Mouse (Mus musculus) brown adipose tissue, adult 24 weeks (tissue): ENCODE data around the gene Fbxo10. TPM values are rescaled to one million over a fixed set of nuclear protein-coding genes. Genes with fewer than 3 reads are reported as not detected.
"Not testable (repeated sequence)": the region's sequence is repeated elsewhere in the genome, so short reads cannot be mapped to it uniquely, and the experiment has no call there.

Experiments
- H3K27ac ChIP-seq: fragments of 200-500 bp; replicated peaks from 2 replicates; pipeline ENCODE4 v1.5.1; 2012; ENCODE audit warnings: low read depth, mild to moderate bottlenecking, low read length
- H3K4me1 ChIP-seq: fragments of 200-500 bp; 2 replicates; pipeline ENCODE4 v1.6.1; 2012; ENCODE audit warnings: low read length, mixed read lengths; ENCODE audit not compliant: control insufficient read depth, insufficient read depth, insufficient read length
- H3K4me3 ChIP-seq: fragments of 200-500 bp; 2 replicates; pipeline ENCODE4 v1.5.1; 2012; ENCODE audit warnings: low read depth, mild to moderate bottlenecking, low read length, moderate library complexity; ENCODE audit not compliant: insufficient read depth
- polyA plus RNA-seq: library from polyadenylated mRNA; stranded (reverse); fragments of >200 nt; gene quantifications from 2 replicates; pipeline ENCODE4 v1.2.4, GENCODE M21; 2012; ENCODE audit not compliant: missing spikeins, insufficient read depth, insufficient read length

Fbxo10 gene
- polyA plus RNA-seq, 1 experiment, result 1.1 TPM

DNA sequence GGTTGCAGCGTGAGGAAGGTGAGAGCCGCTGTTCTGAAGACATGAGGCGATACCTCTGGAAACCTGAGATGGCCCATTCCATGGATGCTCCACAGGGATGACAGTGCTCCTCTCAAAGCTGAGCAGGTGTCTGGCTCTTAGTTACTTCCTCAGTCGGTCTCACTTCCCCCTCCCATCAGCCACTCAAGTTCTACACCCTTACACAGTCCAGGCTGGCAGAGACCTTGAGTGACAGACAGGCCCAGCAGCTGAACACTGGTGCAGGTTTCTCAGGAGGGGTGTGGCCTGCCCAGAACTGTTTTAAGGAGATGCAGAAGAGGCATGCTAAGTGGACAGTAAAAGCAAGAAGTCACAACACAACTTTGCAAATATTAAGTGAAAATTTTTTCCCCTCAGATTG lies 16.7 kb downstream of the Fbxo10 start:
- Histone ChIP-seq H3K27ac (no peak overlapping the region), H3K4me3 (no peak overlapping the region)

DNA sequence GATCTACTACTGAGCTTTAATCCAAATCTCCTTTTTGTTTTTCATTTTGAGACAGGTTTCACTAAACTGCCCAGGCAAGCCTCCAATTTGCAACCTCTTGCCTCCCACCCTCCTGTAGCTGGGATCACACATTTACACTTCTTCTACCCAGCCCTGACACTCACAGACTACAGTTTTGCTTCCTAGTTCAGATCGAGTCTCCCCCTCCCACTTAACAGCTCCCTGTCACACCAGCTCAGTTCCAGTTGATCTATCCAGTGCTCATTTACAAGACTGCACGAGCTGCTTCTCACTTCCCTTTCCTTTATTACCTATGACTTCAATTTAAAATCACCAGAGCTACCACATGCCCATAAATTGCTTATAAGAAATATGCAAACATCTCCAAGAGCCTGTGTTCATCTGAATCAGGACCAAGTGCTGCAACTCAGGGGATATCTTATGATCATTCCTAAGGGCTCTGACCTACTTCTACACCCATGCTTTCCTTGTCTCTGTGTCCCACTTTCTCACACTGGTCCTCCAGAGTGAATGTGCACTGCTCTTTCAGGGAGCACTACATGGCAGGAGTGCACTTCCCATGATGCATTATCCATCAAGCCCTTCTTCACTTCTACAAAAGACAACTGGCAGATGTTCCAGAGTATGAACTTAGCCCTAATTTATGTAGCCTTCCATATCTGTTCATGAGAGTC lies 18.2 kb downstream of the Fbxo10 start:
- H3K4me3 ChIP-seq, result no peak overlapping the region
- H3K27ac ChIP-seq, result no peak overlapping the region
- no peaks in the 10 kb centered on the region for H3K4me1 ChIP-seq

More for the DNA sequence above, 16.7 kb downstream of the Fbxo10 start:
- H3K4me1 ChIP-seq, result no peaks in the 10 kb centered on the region

DNA sequence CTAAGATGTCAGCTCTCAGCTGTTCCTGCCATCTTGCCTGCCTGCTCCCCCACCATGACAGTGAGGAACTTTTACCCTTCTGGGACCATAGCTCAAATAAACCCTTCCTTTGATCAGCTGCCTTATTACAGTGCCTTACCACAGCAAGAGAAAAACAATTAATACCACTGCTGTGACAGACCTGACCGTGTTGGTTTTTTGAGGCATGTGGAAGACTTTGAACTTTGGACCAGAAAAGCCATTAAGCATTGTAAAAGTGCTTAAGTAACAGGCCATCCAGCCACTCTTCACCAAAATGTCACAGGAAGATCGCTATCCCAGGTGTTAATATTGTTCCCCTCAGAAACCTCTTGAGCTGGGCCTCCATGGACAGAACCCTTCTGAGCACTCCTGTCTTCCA lies 19.8 kb downstream of the Fbxo10 start:
- no peaks in the 10 kb centered on the region for H3K4me1 ChIP-seq
- H3K27ac ChIP-seq, result no peak overlapping the region

DNA sequence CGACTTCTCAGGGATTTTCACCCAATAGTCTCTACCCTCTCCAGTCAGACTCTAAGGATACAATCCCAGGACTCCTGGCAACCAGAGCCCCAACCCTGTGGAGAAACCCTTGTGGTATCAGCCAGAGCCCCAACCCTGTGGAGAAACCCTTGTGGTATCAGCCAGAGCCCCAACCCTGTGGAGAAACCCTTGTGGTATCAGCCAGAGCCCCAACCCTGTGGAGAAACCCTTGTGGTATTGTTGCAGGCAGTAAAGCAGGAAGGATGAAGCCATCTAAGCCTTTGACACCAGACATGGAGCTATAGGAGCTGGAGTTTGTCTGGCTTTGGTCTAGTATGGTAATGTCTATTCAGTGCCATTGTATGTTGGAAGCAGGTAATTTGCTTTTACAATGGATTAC lies 20.6 kb downstream of the Fbxo10 start:
- H3K4me1 ChIP-seq, H3K27ac ChIP-seq, H3K4me3 ChIP-seq: not testable (repeated sequence)

More for the DNA sequence above, 19.8 kb downstream of the Fbxo10 start:
- no peak overlapping the region for H3K4me3 ChIP-seq

DNA sequence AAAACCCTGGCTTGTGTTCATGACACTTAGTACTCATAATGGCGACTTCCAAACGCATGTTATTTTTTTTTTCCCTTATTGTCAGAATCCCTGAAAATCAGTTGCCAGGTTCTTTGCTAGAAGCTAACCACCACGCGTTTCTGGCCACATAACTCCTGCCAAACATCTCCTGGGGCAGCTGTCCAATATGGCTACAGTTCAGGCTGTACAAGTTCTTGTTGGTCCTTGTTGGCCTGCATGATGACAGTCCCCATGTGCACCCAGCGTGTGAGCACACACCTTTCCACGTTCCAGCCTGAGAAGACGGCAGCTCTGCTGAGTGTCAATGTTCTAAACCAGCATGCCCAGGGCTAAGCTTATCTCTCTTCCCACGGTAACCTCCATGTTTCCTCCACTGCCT lies 29.0 kb downstream of the Fbxo10 start:
- H3K4me3 ChIP-seq, result no peak overlapping the region
- no peaks in the 10 kb centered on the region for H3K4me1 ChIP-seq
- no peak overlapping the region for H3K27ac ChIP-seq

DNA sequence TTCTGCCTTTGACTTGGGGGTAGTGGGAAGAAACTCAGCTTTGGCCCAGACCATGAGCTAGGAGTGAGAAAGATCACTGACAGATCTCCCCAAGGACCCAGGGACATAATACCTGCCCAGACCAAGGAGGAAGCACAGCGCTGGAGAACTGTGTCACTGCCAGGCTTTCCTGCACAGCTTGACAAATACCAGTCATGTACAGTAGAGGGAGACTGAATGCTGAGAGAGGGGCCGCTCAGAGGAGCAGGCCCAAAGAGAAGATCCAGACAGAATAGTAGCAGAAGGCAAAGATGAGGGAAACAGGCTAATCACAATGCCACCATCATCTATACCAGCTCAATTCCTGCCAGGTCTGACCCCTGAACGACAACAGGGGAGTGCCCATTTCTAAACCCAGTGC lies 29.5 kb downstream of the Fbxo10 start:
- Histone ChIP-seq H3K4me3 (no peak overlapping the region), H3K4me1 (no peaks in the 10 kb centered on the region), H3K27ac (no peak overlapping the region)

DNA sequence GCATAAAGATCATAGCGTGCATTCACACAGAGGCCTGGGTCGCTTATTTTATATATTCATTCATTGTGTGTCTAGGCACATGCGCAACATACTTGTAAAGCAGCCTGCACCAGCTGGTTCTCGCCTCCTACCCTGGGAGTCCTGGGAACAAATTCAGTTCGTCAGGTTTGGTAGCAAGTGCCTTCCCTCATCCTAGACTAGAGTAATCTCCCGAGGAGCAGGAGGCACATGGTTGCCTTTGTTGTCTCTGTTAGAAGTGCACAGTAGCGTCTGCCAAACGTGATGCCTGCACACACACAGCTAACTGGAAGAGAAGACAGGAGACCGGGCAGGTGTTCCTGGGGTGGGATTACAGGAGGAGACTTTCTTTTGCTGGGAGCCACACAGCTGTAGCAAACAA lies 36.4 kb downstream of the Fbxo10 start:
- H3K27ac ChIP-seq, result no peak overlapping the region
- no peak overlapping the region for H3K4me3 ChIP-seq
- H3K4me1 ChIP-seq, result no peaks in the 10 kb centered on the region

DNA sequence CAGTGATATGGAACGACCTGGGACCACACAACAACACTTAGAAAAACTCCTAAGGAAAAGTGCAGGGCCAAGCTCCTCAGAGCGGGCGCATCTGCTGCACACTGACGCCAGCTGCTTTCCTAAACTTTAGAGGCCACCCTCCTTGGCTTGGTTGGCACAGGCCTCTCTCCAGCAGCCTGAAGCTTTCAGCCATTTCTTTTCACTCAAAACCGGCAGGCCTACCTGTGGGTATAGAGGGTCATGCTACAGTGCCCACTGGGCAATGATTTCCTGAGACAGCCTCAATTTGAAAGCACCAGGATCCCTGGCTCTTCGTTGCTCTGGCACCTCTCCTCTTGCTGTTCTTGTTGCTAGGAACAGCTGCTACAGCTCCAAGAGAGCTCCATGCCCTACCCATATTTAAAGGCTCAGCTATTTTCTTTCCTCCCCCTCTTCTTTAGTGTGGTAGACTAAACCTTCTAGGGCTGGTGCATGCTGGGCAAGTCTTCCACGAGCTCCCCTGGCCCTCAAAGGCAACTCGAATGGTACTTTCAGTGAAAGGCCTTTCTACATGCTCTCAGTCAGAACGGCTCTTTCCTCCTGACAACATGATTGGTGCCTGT lies 37.0 kb downstream of the Fbxo10 start:
- Histone ChIP-seq H3K27ac (no peak overlapping the region), H3K4me3 (no peak overlapping the region), H3K4me1 (no peaks in the 10 kb centered on the region)

DNA sequence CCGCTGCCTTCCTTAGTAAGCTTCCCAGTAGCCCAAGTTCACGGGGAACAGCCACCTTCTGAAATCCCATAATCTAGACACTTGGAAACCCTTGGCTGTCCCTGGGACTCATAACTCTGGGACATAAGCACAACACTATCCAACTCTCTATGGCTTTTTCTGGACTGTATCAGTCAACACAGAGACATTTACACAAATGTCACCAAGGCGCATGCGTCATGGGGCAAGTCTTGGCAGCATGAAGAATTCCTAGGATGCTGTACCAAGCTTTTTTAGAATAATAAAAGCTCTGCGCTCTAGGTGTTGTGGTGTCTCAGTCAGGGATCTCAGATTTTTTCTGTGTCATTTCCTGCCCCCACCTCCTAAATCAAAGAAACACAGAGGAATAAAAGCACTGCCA lies 37.7 kb downstream of the Fbxo10 start:
- Histone ChIP-seq H3K4me3 (no peak overlapping the region), H3K27ac (no peak overlapping the region), H3K4me1 (no peaks in the 10 kb centered on the region)

DNA sequence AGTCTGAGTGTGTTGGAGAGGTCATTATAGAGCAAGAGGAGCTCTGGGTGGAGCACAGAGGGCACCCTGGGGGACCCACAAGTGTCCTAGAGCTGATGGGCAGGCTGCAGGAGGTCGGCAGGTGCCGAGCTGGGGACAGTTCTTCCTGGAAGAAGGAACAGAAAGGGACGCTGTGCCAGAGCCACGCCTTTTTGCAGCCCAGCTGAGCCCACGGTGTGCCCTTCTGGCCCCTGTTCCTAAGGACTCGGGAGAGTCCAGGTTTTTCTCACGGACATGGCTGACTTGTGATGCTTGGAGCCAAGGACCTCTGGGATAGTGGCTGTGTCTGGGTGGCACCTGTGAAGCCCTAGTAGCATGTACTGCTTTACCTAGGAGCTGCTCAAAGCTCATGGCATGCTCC lies 43.6 kb downstream of the Fbxo10 start:
- no peak overlapping the region for H3K4me3 ChIP-seq
- H3K27ac ChIP-seq, result no peak overlapping the region
- no peaks in the 10 kb centered on the region for H3K4me1 ChIP-seq

DNA sequence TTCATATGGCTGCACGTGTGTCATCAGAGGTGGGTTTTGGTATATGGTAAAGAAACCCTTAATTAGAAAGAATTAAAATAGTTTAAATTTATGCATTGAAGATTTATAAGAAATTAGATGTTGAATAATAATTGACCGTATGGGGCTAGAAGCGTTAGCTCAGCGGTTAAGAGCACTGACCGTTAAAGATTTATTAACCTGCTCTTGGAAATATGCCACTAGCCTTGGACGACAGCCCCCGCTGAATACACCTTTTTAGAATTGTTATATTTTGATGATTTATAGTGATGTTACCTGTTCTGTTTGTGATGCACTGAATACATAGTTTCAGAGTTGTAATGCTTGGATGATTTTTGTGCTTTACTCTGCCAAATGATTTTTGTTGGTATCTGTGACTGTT lies 44.9 kb downstream of the Fbxo10 start:
- not testable (repeated sequence) for H3K4me1 ChIP-seq, H3K4me3 ChIP-seq, H3K27ac ChIP-seq

DNA sequence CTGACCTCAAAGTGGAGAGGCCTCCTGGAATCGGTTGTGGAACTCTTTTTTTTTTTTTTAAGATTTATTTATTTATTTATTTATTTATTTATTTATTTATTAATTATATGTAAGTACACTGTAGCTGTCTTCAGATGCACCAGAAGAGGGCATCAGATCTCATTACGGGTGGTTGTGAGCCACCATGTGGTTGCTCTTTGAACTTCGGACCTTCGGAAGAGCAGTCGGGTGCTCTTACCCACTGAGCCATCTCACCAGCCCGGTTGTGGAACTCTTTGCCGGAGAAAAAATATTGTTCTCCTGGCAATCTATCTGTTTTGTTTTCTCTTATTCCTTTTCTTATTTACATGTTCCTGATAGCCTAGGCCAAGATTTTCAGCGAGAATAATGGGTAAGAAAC lies 45.5 kb downstream of the Fbxo10 start:
- not testable (repeated sequence) for H3K4me3 ChIP-seq, H3K4me1 ChIP-seq, H3K27ac ChIP-seq

DNA sequence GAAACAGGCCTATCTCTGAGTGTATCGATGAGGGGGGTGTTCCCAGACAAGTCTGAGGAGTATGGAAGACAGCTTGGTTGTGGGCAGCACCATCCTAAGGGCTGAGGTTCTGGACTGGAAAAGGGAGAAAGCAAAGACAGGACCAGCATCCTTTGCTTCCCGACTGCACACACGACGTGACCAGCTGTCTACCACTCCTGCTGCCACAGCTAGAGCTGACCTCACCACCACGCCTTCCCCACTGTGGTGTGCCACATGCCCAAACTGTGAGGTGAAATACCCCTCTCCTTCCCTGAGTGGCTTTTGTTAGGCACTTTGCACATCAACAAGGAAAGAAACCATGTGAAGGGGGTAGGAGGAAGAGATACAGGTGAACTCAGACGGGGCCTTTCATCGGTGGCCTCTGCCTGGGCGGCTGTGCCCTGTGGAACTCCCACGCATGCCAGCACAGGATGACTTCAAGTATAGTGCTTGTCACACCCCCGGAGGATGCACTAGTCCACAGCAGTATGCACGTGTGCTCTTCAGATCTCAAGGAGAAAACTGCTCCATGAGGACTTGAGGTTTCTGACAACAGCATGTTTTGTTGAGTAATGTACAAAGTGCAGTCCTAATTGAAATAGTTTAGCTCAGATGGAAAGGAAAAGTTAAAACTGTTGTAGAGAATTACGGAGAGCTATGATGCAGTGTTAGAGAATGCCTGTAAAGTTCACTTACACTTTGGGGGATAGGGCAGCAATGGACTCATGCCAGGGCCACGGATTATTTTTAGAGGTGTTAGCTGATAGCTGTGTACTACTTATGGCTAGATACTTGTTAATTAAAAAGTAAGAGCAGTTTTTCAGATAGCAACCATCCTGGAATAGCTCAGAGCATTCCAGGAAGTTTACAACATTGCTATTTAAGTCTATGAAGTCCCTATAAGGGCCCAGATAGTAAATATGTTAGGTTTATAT lies 46.7 kb downstream of the Fbxo10 start:
- no peak overlapping the region for H3K27ac ChIP-seq

DNA sequence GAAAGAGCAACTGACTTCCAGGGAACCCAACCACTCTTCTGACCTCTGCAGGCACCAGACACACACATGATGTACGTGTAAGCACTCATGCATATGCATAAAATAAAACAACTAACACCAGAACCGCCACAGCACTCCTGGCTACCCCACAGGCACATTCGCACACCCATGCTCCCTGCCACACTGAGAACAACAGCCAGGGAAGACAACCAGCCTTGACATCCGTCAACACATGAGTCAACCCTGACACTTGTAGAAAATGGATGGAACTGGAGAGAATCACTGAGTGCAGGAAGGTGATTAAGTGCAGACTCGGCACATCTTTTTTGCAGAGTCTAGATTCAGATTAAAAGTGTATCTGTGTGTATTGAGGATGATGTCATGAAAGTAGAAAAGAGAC lies 47.8 kb downstream of the Fbxo10 start:
- H3K27ac ChIP-seq, result no peak overlapping the region
- no peak overlapping the region for H3K4me3 ChIP-seq
- no peaks in the 10 kb centered on the region for H3K4me1 ChIP-seq

More for the DNA sequence above, 46.7 kb downstream of the Fbxo10 start:
- no peak overlapping the region for H3K4me3 ChIP-seq
- H3K4me1 ChIP-seq, result no peaks in the 10 kb centered on the region

DNA sequence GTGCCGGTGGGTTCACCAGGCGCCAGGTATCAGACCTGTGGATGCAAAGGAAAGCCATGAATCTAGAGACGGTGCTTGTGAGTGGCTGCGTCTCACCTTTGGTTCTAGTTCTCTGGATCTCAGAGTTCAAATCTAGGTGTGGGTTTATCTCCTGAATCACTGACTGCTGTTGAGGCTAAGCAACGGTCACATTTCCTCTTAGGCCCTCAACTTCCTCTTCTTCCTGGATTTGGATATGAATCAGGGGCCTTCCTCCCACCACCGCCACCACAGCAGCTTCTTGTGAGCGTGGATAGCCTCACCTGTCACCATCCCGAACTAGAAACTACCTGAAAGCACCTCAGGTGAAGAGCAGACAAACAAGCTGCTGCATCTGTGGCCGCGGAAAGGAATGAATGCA lies 48.4 kb downstream of the Fbxo10 start:
- Histone ChIP-seq H3K4me3 (no peak overlapping the region), H3K27ac (no peak overlapping the region)

More for the DNA sequence above, 48.4 kb downstream of the Fbxo10 start:
- H3K4me1 ChIP-seq, result no peaks in the 10 kb centered on the region
